Mouse (Mus musculus) adrenal gland, postnatal 14 days (tissue): ENCODE data around the gene Rnf5. TPM values are rescaled to one million over a fixed set of nuclear protein-coding genes. Genes with fewer than 3 reads are reported as not detected.

ENCODE experiments used
- total RNA-seq: library from RNA; stranded (reverse); gene quantifications from 2 replicates; pipeline ENCODE4 v1.2.3, GENCODE M21; 2021

Gene Rnf5
- total RNA-seq, 1 experiment from 2014 or later, result 76.9 TPM

Other genes starting within 250 kb of the Rnf5 start
- 0.26 and 0.64 TPM in 2 replicates for gene Btnl2, start 248.9 kb downstream of the Rnf5 start, total RNA-seq
- 0.23 TPM in 1 of 2 replicates, not detected in the other for gene Btnl1, start 226.6 kb downstream of the Rnf5 start, total RNA-seq
- 1.2 and 2.4 TPM in 2 replicates for gene BC051142, start 204.9 kb downstream of the Rnf5 start, total RNA-seq
- gene Btnl4, start 126.4 kb downstream of the Rnf5 start, total RNA-seq, result not detected in 2 replicates
- gene Btnl6, start 86.3 kb downstream of the Rnf5 start, total RNA-seq, result not detected in 2 replicates
- gene Notch4, start 39.4 kb downstream of the Rnf5 start, total RNA-seq, result 34.1 and 39.3 TPM in 2 replicates
- 6.3 and 16.3 TPM in 2 replicates for gene Gpsm3, start 13.9 kb downstream of the Rnf5 start, total RNA-seq
- 37.2 and 42.2 TPM in 2 replicates for gene Pbx2, start 12.4 kb downstream of the Rnf5 start, total RNA-seq
- gene Ager, start 5.8 kb downstream of the Rnf5 start, total RNA-seq, result 1.7 and 2.4 TPM in 2 replicates
- gene Agpat1, start 572 bp upstream of the Rnf5 start, total RNA-seq, result 101 and 103 TPM in 2 replicates
- 4.3 and 4.7 TPM in 2 replicates for gene Egfl8, start 12.3 kb upstream of the Rnf5 start, total RNA-seq
- 49.7 and 50.0 TPM in 2 replicates for gene Ppt2, start 24.8 kb upstream of the Rnf5 start, total RNA-seq
- 8.7 and 12.4 TPM in 2 replicates for gene Prrt1, start 25.8 kb upstream of the Rnf5 start, total RNA-seq
- 11.5 and 12.5 TPM in 2 replicates for gene Fkbpl, start 41.1 kb upstream of the Rnf5 start, total RNA-seq
- 43.5 and 52.1 TPM in 2 replicates for gene Atf6b, start 43.5 kb upstream of the Rnf5 start, total RNA-seq
- gene Tnxb, start 66.8 kb upstream of the Rnf5 start, total RNA-seq, result 39.8 and 41.0 TPM in 2 replicates
- 110 and 152 TPM in 2 replicates for gene C4b, start 140.2 kb upstream of the Rnf5 start, total RNA-seq
- gene Cyp21a1, start 200.9 kb upstream of the Rnf5 start, total RNA-seq, result 3,653 and 3,825 TPM in 2 replicates
- 38.0 and 38.6 TPM in 2 replicates for gene Stk19, start 233.3 kb upstream of the Rnf5 start, total RNA-seq
- 65.0 and 65.5 TPM in 2 replicates for gene Dxo, start 233.3 kb upstream of the Rnf5 start, total RNA-seq
- 55.0 and 60.0 TPM in 2 replicates for gene Skiv2l, start 246.5 kb upstream of the Rnf5 start, total RNA-seq
- 54.4 and 58.4 TPM in 2 replicates for gene Nelfe, start 246.7 kb upstream of the Rnf5 start, total RNA-seq